Mouse (Mus musculus) kidney, adult 2 months (tissue): ENCODE results near the gene Shb.

Source experiments
- CTCF ChIP-seq: fragments of 200-500 bp; conservative IDR thresholded peaks from 2 replicates; pipeline ENCODE4 v1.5.1; 2011; ENCODE audit warnings: low read depth, mild to moderate bottlenecking, control low read depth, low read length, moderate library complexity, mixed read lengths; ENCODE audit not compliant: insufficient read depth, insufficient read length
- POLR2A ChIP-seq: fragments of 200-500 bp; IDR thresholded peaks from one replicate; pipeline ENCODE4 v1.6.1; 2011; ENCODE audit warnings: low read depth, low read length, control low read depth

DNA sequence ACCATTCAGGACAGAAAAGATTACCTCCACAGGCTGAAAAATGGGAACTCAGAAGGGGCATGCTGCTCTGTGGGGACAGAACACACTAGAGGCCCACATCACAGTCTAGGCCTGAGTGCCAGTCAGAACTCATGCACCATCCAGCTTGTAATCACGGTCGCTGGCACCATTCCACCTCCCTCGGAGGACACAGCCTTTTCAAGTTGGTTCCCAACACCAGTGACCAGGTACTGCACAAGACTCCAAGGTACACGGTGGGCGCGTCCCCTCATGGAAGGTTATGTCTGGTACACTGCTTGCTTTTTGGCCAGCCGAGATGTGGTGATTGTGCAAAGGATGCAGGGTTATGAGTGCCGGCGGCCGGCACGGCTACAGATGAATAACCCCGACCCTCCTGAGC, 98.2 kb downstream of the Shb start:
- no peak for TF ChIP-seq POLR2A
- no peak for TF ChIP-seq CTCF
